Mouse (Mus musculus) mesoderm, embryonic 11.5 days (tissue): Measurements from ENCODE around the gene Sdc3.

ENCODE experiments used
- DNase-seq: peaks from one replicate; pipeline ENCODE4 v3.0.0-alpha.2; 2012; ENCODE audit warnings: low read depth, low spot score

Sdc3 gene

DNA sequence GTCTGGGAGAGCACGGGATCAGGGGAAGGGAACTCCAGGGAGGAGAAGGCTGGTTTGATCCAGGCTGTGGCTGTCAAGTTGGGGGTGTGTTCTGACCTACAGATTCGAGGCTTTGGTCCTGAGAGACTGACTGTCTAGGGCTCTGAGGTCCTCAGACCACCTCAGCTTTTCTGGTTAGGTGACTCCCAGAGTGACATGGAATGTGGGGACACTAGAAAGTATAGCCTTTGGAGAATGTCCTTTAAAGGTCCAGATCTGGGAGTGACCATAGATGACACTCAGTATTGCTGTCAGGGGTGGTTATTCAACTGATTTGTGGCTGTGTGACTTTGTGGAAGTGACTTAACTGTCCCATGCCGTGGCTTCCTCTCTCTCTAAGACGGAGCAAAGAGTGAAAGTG, 2.4 kb downstream of the Sdc3 start:
- DNase-seq: no peak

DNA sequence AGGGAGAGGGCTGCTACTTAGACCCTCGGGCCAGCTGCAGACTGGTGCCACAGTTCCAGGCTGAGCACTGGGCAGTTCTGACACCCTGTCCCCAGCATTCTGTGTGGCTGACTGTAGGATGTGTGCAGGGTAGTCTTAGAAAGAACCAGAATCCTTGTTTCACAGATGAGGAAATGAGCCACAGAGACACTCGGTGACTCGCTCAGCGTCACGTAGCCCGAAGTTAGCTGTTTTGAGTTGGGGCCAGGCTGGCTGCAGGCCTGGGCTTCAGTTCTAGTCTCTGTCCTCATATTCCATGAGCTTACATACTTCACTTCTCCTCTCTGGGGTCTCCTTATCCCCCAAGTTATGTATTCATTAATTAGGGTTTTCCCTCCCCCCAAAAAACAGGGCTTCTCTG, 3.6 kb downstream of the Sdc3 start:
- no peak for DNase-seq

DNA sequence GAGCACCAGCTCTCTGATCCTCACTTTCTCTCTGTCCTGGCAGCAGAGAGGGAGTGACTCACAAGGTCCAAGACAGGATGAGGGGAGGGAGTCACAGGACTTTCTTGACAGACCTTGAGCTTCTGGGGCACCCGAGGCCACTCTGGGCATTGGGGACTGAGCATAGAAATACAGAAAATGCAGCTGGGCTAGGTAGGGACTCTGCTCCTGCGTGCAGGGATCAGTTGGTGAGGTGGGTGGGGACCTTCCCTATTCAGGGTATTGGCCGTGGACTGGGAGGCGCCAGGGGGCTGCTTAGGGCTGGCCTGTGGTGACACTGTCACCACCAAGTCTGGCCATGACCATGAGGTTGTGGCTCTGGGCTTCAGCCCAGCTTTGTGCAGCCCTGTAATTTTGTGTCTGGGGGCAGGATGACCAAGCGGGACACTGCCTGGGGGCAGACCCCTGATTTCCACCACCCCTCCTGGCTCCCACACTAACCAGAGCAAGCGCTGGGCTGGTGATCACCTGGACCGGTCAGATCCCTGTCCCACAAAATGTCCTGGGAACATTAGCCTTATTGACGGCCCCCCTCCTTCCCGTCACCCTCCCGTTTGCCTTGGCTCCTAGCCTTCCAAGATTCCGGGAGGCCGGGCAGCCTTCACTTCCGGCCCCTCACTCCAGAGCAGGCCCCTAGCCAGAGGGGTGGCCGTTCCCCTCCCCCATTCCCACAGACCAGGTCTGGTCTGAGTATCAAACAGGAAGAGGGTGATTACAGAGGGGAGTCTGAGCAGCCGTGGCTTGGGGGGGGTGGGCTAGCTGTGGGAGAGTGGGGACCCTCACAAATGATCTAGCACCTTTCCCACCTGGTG, 5.1 kb downstream of the Sdc3 start:
- no peak for DNase-seq

DNA sequence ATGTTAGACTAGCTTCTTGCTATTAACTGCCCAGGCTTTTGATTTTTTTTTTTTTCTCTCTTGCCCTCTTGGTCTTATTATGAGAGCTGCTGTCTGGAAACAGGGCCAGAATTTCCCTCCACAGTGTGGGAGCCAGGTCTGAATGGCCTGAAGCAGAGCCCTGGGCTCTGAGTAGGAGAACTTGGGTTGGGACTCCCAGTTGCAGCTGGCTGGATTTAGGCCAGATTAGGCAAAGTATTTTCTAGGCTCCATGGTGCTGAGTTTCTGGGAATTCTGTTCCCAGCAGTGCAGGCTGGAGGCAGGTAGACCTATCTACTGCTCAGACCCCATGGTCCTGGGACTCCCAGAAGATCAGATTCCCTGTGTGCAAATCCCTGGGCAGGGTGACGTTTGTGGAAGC, 6.1 kb downstream of the Sdc3 start:
- no peak for DNase-seq

DNA sequence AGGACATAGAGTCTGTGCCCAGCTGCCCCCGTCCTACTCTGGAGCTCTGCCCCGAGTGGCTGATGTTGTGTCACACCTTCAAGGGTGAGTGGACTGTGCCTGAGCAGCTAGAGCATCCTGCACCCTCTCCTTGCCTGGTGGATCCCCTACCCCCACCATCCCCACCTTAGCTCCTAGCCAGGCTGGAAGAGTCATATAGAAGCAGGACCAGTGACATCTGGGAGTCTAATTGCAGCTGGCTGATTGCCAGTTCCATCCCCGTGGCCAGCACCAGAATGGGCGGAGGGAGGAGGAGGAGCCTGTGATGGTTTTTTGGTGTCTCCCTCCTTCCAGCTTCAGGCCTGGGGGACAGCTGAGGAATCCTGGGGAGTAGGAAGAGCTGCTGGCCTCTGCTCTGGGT, 6.8 kb downstream of the Sdc3 start:
- no peak for DNase-seq

DNA sequence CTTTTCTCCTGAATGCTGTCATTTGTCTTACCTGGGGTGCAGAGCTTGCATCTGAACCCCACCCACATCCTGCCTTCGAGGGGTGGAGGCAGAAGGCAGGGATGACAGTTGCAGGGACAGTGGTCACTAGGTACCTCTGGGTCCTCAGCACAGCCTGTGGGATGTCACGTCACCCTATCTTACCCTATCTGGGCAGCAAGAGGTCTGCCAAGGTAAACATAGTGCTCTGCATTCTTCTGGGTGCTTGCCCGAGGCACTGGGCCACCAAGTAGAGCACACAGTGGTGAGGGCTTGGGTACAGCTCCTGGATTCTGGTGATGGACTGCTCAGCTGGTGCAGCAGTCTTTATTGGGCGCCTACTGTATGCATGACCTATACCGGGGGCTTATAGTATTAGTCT, 7.2 kb downstream of the Sdc3 start:
- DNase-seq: no peak

DNA sequence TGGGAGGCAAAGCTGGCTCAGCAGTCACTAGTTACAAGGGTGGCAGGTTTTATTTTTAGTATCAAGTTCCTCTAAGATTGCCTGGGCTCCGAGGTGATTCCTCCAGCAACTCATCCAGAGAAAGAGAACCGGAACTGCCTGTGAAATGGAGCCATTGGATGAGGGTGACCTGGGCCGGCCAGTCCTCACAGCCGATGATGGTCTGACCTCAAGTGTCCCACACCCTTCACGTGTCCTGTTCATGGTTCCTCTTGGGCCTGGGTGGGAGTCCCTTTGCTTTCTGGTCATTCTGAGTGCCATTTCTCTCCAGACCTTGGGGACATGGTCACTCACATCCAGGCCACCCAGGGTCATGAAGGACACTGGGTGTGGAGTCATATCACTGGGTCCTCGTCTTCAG, 7.8 kb downstream of the Sdc3 start:
- DNase-seq: no peak

DNA sequence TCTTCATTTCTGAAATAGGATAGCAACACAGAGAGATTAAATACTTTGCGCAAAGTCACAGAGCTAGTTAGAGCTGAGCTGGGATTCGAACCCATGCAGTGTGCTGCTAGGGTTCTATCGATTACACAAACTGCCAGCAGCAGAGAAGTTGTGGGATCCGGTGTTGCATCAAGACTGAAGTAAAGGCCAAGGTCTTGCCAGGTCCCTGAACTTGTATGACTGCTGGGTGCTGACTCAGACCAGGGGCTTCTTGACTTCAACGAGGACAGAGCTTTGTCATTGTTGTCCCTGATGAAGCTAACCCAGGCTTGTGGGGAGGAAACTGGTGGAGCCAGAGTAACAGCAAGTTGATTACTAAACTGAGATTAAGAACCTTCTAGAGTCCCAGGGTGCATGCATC, 8.9 kb downstream of the Sdc3 start:
- DNase-seq: no peak

DNA sequence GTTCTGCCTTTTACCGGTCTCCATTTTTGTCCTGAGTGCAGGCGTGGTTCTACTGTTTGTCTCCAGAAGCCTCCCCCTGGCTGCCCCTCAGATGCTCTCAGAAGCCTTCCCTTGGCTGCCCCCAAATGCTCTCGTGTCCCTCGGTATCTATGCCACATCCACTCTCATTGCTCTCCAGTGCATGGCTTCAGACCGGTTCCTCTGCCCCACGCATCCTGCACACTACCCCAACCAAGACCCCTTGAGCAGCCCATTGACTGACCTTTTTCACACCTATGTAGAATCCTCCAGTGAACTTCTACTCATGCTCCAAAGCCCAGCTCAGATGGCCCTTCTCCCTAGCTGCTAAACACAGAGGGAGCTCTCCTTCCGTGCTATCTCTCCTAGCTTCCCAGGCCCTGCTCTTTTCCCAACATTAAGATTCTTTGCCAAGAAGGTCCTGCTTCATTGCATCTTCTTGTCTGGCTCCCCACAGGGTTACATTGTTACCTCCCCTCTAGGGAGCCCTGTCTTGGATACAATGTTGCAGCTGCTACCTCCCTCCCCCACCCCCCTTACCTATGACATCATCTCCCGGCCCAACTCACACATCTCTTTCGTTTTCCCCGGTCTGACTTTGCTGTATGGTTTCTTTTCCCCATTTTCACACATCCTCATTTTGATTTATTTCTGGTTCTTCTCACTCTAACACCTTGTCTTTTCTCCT, 9.4 kb downstream of the Sdc3 start:
- DNase-seq: no peak

DNA sequence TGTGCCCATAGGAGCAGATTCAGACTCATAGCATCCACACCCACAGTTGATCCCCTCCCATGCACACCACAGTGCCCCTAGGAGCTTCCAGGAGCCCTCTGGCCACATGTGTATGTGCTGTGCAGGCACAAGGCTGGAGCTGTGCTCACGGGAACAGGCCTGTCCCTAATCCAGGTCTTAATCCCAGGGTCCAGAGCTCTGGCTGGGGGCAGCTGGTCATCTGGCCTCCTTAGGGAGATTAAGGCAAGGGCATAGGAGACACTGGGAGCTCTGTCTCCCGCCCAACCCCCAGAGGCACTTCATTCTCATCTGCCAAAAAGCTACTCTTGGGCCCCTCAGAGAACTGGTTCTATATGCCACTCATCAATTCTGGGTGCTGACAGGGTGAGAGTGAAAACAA, 11.3 kb downstream of the Sdc3 start:
- DNase-seq: no peak

DNA sequence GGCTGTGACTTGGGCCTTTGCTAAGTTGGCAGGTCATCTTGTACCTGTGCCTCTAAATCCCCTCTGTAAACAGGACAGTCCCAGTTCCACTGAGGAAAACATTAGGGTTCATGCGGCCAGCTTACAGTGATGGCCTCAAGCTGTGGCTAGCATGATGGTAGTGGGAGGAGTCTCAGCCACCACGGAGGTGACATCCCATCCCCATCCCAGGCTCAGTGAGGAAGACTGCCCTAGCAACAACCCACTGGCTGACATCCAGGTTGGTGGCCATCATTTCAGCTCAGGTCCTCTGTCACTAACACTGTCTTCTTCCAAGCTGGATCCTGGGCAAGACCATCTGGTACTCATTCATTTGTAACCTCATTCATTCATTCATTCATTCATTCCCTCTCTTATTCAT, 12.0 kb downstream of the Sdc3 start:
- no peak for DNase-seq

DNA sequence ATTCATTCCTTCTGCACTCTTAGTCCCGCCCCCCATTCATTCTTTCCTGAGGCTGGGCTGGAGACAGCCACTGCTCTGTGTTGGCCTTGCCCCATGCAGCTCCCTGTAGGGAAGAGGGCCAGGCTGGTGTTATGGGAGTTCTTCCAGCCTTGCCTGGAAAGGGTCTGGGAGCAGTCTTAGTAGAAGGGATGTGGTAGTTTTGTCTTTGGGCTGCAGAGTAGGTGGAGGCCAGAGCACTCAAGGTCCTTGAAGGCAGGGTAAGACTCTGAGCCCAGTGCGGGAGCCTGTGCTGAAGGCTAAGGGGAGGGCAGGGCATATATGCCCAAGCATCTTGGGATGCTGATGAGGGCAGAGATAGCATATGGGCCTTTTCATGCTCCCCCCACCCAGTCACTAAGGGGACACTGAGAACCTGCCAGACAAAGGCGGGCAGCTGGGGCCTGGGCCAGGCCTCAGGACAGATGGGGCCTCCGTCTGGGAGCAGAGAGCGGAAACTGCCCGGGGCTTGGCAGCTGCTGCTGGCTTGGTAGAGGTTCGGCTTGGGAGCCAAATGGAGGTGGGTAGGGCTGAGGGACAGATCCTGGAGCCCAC, 12.5 kb downstream of the Sdc3 start:
- no peak for DNase-seq

DNA sequence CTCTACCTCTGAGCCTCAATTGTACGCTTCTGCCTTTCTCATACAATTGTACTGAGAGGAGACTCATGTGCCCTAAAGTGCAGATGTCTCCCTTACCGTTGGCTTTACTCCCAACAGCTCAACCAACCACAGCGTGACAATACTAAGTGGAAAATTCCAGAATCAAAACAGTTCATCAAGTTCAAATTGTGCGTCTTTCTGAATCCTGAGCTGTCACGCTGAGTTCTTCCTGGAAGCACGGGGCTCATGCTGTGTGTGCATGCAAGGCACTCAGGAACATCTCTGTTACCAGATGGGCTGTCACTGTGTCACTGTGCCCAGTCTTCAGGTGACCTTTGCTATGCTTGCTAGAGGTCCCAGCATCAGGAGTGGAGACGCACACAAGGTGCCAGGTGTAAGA, 13.4 kb downstream of the Sdc3 start:
- no peak for DNase-seq

DNA sequence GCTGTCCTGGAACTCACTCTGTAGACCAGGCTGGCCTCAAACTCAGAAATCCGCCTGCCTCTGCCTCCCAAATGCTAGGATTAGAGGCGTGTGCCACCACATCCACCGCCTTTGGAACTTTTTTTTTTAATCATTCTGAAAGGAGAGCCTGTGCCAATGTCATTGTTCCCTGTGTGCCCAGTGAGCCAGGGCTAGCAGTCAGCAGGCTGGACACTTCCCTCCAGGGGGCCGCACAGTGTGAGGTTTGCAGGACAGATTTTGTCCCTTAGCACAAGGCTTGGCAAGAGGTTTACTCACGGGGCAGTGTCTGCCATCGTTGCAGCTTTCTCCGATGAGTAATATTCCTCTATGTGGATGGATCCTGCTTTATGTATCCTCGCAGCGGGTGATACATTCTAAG, 14.4 kb downstream of the Sdc3 start:
- DNase-seq: no peak

DNA sequence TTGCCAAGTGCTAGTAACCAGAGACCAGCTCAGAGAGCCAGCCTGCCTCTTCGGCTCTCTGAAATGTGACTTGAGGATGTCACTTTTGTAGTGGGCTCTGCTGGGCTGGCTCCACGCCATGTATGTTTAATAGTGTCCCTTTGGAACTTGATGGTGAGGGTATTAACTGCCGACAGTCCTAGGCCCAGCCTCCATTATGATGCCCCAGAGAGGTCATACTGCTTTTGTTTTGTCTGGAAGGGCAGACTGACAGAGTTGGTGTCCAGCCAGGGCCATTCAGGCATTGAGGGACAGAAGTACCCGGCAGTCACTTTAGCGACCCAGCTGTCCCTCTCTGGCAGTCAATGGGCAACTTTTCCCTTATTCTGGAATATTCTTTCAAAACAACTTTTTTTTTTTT, 17.4 kb downstream of the Sdc3 start:
- no peak for DNase-seq

DNA sequence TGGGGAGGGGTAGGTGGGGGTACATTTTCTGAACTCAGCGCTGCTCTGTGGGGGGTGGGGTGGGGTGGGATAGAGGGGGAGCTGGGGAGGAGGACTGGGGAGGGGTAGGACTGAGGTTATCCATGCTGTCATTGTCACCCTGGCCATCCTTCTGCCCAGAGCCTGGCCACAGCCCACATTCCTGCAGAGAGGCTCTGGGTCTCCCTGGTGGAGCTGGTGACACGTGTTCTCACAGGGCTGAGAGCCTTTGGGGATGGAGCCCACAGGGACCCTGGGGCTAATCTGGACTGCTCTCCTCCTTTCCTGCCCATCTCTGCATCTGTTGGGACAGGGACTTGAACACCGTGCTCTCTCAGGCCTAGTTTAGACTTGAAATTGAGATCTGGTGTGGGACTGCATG, 18.5 kb downstream of the Sdc3 start:
- DNase-seq: no peak

DNA sequence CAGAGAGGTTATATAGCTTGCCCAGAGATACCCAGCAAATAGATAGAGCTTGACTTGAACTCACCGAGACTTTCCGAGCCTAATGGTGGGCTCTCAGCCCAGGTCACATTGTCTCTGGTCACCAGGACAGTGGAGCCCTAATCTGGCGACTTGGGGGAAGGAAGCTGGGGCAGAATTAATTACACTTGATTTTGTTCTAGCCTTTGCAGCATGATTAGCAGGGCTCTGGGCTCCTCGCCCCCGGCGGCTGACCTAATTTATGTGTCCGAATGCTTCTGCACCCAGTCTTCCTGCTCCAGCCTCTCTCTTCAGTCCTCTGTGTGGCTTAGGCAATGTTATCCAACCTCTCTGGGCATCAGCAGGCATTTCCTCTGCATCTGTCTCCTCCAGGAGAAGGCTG, 19.0 kb downstream of the Sdc3 start:
- no peak for DNase-seq

DNA sequence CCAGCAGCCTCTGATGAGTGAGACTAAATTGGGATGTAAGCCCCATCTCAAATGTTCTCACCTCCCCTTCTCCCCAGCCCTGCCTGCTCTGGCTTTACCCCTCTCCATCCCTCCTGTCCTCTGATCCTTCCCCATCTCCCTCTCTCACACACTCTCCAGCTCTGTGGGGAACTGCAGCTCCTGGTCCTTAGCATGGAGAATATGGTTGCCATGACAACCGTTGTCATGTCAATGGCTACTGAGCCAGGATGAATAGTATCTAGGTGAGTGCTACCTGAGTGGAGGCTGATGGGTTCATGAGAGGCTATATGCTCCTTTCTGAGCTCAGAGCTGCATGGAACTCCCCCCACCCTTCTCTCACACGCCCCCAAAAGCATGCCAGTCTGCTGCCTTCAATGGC, 21.6 kb downstream of the Sdc3 start:
- no peak for DNase-seq

DNA sequence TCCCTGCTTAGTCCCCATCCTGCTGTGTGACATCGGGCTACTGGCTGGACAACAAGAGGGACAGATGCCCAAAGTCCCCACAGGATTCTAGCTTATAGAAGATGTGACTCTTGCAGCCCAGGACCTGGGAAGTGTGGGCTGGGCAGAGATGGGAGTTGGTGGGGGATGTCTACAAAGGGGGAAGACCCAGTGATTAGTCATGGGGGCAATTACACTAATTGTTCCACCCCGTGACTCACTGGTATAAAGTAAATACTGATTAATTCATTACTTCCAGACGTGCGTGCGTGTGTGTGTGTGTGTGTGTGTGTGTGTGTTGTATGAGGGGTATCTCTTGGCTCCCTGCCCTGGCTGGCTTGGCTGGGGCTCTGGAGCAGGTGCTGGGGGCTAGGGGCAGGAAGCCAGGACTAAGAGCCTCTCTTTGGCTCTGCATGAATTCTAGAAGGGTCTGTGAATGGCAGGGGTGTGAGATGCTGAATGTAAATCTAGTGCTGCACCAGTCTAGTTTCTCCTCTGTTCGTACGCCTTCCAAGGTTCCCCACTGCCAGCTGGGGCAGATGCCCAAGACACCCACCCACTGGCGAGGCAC, 22.5 kb downstream of the Sdc3 start:
- no peak for DNase-seq

DNA sequence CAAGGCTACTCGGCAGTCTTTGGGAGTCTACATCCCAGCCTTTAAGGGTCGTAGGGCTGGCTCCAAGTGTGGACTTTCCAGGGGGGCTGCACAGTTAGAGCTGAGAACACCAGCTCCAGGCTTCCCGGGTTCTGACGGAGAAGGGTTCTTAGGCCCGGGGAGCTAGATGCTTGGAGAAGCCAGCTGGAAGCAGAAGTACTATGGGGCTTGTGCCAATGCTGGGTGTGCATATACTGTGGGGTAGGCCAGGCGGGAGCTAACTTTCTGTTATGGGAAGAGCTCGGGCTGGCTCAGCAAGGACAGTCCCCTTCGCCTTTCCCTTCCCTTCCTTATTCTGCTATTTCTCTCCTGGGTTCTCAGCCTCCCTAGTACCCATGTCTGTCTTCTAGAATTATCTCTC, 23.5 kb downstream of the Sdc3 start:
- no peak for DNase-seq

DNA sequence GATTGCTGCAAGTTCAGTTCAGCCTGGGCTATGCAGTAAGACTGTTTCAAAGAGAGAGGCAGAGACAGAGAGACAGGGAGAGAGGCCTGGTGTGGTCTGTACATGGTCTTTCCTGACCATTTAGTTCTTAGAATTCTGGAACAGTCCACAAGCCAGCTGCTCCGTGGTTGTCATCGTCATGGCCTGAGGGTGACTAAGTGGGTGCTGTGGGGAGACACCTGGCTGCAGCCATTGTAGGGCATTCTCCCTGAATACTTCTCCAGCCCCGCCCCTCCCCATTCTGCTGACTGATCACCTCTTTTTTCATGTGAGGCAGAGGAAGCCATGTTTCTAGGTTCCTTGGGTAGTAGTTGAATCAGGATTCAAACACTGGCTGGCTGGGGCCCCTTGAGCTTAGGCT, 27.5 kb downstream of the Sdc3 start:
- DNase-seq: no peak

DNA sequence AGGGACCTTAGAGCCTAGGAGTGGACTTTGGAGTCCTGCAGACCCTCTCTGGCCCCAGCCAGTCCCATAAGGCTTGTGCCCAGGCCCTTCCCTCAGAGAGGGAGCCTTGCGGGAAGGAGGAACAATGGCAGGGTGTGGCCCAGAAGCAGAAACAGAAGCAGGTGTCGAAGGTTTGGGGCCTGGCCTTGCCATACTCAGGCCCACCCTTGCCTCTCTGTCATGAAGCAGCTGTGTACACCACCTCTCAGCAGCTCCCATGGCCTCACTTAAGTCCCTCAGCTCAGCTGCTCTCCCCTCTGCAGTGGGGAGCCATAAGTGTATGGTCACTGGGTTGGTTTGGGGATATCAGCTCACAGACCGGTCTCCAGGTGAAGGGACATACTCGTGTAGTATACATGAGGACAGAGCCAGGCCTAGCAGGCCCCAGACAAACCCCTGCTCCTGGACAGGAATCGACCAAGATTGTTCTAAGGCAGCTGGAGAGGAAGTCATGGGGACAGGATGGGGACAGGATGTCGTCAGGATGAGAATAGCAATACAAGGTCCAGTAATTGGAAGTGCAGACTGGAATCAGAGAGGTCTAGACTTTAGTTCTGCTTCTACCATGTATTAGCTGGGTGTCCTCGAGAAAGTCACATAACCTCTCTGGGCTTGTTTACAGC, 28.4 kb downstream of the Sdc3 start:
- DNase-seq: no peak
